Mouse (Mus musculus) v-Abl transformed pro-B cells (cell line): ENCODE measurements around the gene Nrcam.

ENCODE experiments used
- in situ Hi-C, 2 experiments: fragments of 400-800 bp; cut with MboI; formaldehyde crosslinking; loops; one replicate each; pipeline ENCODE4 v1.15.1; 2025; ENCODE audit not compliant: unreplicated experiment in 2 of 2

Nrcam gene

GRCm38 (mm10) chr12:44430996-44431395 is 102.3 kb downstream of the Nrcam start:
- in situ Hi-C loops = no loop called here

DNA sequence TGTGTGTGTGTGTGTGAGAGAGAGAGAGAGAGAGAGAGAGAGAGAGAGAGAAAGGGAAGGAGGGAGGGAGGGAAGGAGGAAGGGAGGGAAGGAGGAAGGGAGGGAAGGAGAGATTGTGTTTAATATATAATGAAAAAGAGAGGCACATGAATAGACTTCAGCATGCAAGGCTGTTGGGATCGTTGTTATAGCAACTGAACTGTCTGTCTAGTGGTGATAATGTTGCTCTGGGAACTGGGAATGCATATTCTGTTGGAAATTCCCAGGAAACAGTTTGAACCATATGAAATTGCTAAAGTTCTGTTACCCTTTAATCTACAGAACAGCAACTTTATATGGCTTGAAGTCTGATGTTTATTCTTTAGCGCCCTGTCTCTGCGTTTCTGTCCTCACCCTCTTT is 104.0 kb downstream of the Nrcam start:
- in situ Hi-C loops = no loop called here

DNA sequence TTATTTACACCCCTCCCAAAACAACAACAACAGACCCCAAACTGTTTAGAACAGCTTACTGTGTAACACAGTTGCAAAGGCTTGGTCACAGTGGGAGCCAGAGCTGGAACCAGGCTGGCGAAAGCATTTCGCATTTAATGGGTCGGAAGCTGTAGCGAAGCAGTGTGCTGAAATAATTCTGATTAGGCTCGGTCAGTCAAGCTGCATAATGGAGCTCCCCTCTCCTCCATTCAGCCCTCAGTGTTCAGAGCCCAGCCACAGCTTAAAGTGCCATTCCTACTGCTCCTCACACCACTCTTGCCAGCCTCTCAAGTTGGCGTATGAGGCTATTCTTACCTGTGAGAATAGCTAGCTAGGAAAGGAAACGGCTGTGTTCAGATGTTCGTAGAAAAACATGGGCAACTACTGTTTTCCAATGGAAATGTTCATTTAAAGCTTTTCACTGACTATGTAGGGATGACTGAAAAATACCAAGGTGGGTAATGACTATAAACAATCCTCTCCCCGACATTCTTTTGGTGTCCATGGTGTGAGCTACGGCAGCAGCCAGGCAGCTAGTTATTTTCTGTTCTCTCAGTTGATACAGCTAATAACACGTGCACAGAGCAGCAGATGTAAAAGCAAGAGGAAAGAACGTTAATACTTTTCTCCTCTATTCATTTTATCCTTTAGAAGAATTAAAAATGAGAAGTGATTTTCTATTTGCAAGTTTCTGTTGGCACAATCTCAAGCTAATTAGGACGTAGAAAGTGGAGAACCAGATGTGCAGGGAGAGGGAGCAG is 108.6 kb downstream of the Nrcam start:
- in situ Hi-C loops = no loop called here

- in situ Hi-C loops = no loop called here
Observed at GRCm38 (mm10) chr12:44438884-44439283, 110.2 kb downstream of the Nrcam start.

GRCm38 (mm10) chr12:44440230-44440629 is 111.5 kb downstream of the Nrcam start:
- in situ Hi-C loops = no loop called here

DNA sequence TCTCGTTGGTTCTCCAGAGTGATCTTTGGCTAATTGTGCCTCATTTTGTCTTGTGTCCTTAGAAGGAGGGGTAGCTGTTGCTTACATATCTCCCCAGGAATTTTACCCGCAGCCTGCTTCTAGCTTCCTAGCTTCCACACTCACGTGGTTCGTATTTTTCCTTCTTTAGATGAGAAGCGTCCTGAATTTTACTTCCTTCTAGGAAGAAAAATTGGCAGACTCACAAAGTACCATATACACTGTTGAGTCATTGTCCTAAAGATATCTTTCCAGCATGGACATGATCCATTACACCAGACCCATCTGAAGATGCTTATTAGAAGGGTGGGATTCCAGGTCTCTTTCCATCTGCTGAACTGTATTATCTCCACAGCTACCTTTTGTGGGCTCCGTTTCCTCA is 122.2 kb downstream of the Nrcam start:
- in situ Hi-C loops = loop anchor here in 1 of 2 experiments (10.0 kb wide), 1 partner anchor 156 kb away; no protein-coding TSS in a partner anchor

DNA sequence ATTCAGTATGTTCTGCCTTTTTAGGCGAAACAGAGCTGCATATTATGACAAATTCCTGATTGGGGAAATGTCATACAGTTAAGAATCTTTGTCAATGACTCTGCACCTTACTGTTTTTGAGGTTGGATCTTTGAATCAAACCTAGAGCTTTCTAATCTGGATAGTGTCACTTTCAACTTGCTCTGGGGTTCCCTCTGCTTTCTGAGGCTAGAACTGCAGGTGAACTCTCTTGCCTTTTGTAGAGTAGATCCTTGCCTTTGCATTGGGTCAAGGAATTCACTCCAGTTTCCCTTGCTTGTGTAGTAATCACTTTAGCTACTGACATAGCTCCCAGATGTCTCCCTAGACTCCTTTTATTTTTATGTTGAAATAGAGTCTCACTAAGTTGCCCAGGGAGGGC is 123.1 kb downstream of the Nrcam start:
- in situ Hi-C loops = loop anchor here in 1 of 2 experiments (10.0 kb wide), 1 partner anchor 157 kb away; no protein-coding TSS in a partner anchor

DNA sequence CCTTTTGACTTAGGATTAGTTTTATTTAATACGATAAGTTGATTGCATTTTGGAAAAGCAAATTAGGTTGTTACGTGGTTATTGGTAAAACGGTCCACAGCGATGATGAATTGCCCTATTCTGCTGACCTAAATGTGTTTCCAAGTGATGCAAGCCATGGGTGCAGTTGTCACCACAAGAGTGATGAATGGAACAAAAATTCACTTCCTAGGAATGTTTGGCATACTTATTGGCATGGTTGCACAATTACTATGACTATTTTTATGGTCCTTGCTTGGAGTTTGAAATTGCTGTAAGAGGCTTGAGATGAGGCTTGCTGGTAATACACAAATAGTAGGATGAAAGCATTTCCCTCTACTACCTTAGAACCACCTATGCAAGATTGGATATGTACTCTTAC is 125.1 kb downstream of the Nrcam start:
- in situ Hi-C loops = loop anchor here in 1 of 2 experiments (10.0 kb wide), 1 partner anchor 159 kb away; no protein-coding TSS in a partner anchor

GRCm38 (mm10) chr12:44457961-44458360 is 129.3 kb downstream of the Nrcam start:
- in situ Hi-C loops = loop anchor here in 1 of 2 experiments (10.0 kb wide), 1 partner anchor 163 kb away; no protein-coding TSS in a partner anchor

DNA sequence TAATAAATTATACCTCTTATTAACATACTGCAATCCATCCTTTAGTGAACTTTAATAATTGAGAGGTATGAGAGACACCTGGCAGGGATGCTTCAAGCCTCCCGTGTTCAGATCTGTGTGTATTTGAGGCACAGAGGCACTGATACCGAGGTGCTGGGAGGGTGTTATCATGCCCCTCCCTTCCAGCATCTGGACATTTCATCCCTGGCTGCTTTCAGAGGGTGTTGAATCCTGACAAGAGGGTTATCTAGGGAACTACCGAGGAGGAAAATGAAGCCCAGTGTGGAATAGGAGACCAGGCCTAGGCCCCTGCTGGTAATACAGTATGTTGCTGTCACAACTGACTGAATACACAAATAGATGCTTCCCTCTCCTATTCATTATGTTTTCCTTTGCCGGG is 133.8 kb downstream of the Nrcam start:
- in situ Hi-C loops = no loop called here

GRCm38 (mm10) chr12:44462976-44463375 is 134.3 kb downstream of the Nrcam start:
- in situ Hi-C loops = no loop called here

DNA sequence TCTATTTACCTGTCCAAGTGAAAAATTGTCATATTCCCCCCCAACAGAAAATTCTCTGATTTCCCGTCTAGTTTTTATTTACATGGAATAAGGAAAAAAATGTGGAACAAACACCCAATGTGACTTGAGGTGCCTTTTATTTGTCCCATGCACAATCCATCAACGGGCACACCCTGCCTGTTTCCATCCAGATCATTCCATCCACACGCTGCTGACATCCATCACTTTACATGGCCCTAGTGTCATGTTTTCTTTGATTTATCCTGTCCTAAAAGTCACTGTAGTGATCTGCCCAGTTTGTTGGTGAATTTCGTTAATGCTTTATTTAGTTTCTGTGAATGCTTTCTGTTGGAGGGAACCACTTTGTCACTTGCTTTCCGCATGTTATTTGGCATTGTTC is 142.4 kb downstream of the Nrcam start:
- in situ Hi-C loops = no loop called here

DNA sequence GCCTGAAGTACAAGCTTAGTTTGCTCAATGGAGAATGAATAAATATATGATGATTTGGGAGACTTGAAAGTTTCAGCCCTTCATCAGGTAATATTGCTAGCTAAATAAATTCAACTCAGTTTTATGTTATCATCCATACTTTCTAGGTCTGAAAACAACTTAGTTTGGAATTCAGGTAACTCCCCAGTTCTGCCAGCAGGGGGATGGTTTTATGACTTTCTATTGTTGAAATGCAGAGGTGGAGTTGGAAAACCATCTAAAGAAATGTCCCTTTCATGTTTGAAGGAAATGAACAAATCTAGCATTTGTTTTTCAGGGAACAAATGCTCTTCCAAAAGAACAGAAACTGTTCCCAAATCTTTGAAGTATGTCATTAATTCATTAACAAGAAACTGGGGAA is 146.7 kb downstream of the Nrcam start:
- in situ Hi-C loops = no loop called here

DNA sequence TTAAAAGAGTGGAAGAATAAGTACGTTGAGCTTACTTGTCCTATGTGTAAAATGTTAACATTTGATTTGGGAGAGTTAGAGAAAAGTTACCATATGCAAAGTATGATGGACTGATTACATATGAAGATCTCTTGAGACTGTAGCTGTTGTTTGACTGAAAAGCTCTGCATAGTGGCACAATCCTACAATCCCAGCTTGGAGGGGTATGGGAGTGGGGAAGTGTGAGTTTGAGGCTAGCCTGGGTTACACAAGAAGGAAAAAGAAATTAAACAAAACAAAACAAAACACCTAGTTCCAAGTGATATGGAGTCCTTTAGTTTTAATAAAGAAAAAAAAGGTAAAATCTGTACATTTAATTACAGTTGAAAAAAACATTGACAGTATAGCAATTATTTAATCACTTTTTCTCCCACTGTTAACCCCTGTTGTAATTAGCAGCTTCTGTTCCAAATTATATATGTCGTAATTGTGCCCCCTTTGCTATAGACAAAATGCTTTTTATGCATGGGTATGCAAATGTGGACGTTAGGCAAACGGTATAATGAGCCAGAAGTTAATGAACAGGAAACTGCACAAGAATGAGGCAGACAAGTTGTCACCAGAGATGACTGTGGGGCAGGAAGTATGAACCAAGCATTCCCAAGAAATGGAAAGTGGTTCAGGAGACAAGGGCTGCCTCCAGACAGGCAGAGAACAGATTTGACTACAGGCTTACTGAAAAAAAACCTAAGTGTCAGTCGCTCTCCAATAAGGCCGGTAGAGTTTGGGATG is 150.8 kb downstream of the Nrcam start:
- in situ Hi-C loops = no loop called here

GRCm38 (mm10) chr12:44480031-44480419 is 151.3 kb downstream of the Nrcam start:
- in situ Hi-C loops = no loop called here

DNA sequence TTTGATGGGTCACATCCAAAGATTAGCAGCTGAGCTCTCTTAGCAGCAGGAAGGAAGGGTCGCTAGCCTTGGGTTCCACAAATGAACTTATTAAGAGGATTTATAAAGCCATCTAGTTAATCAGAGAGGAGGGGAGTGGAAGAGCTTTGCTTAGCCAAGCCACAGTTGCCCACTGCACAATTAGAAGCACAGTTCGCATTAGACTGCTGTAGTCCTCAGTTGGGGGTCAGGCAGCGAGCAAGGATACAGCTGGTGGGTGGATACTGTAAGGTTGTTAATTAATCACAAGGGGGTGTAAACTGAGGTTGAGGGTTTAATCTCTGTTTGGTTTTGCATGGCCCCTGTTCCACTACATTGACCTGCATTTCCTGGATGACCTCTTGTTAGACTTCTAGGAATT is 152.7 kb downstream of the Nrcam start:
- in situ Hi-C loops = no loop called here

GRCm38 (mm10) chr12:44492759-44493479 is 164.2 kb downstream of the Nrcam start:
- in situ Hi-C loops = no loop called here

- in situ Hi-C loops = no loop called here
Observed at GRCm38 (mm10) chr12:44497762-44498161, 169.1 kb downstream of the Nrcam start.

GRCm38 (mm10) chr12:44498872-44499271 is 170.2 kb downstream of the Nrcam start:
- in situ Hi-C loops = no loop called here

DNA sequence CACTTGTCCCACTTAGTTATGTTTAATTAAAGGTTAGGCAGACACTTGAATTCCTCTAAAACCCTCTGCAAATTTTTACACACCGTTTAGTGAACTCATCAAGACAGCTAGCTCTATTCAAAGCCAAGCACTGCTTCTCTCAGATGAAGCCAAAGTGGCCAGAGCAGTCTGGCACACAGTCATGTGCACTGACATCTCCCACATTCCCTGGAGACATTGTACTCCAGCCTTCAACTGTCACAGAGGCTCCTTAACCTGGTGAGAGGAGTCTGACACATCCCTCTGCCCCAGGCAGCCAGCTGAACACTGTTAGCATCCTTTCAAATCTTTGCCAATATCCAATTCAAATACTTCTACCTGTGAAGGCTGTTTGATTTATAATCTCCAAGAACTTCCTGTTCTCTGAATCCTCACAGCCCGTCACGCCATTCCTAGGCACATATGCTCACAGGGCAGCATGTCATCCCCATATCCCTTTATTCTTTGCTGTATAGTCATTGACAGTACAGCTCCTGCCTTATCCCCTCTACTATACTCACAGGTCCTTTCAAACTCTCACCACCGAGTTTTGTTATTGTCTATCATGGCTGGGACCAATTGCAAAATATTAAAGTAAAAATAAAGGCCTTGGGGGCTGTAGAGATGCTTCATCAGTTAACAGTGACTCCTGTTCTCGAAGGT is 173.3 kb downstream of the Nrcam start:
- in situ Hi-C loops = no loop called here
